Mouse (Mus musculus) urinary bladder, postnatal 0 days (tissue): Measurements from ENCODE around the gene Trp53i11. TPM values are rescaled to one million over a fixed set of nuclear protein-coding genes. Genes with fewer than 3 reads are reported as not detected.

Experiments used
- polyA plus RNA-seq: library from polyadenylated mRNA; unstranded; fragments of >200 nt; fragmentation: Nextera tagmentation; extraction: Ambion mirVana; gene quantifications from 2 replicates; pipeline ENCODE4 v1.2.1, GENCODE M21; 2015

Trp53i11 gene
- polyA plus RNA-seq = 53.5 and 69.9 TPM in 2 replicates

GRCm38 (mm10) chr2:93187323-93187996, at the start of gene Trp53i11:
TSS of gene Trp53i11 (plus strand) at chr2:93187548.

Other genes starting within 250 kb of the Trp53i11 start
- 3.1 and 3.2 TPM in 2 replicates for gene Prdm11, start 141.4 kb upstream of the Trp53i11 start, polyA plus RNA-seq
- 13.5 and 14.8 TPM in 2 replicates for gene Tspan18, start 147.0 kb downstream of the Trp53i11 start, polyA plus RNA-seq